Mouse (Mus musculus) adrenal gland, postnatal 4 days (tissue): ENCODE results near the gene Txk. TPM values are rescaled to one million over a fixed set of nuclear protein-coding genes. Genes with fewer than 3 reads are reported as not detected.
A peak's percentile ranks its signal among the peaks of the same experiment; 100 is the strongest.

Source experiments
- DNase-seq, 2 experiments: peaks; one replicate each; pipeline ENCODE4 v3.0.0; 2021 to 2022; ENCODE audit warnings: low spot score in 2 of 2, mixed read lengths in 2 of 2
- total RNA-seq, 2 experiments: library from RNA; stranded (reverse); gene quantifications; 2 replicates each; pipeline ENCODE4 v1.2.3; 2021

Gene Txk
- total RNA-seq, 2 experiments from 2014 or later, result 0.25 TPM

GRCm38 (mm10) chr5:72751056-72751758 lies 1.4 kb downstream of the Txk start:
- no peak for DNase-seq

GRCm38 (mm10) chr5:72750226-72750625 lies 2.4 kb downstream of the Txk start:
- no peak for DNase-seq

- no peak for DNase-seq
Measured at GRCm38 (mm10) chr5:72748659-72749265, 3.8 kb downstream of the Txk start.

GRCm38 (mm10) chr5:72747384-72747783 lies 5.2 kb downstream of the Txk start:
- DNase-seq, result no peak

GRCm38 (mm10) chr5:72746461-72746860 lies 6.1 kb downstream of the Txk start:
- DNase-seq, result no peak

GRCm38 (mm10) chr5:72743103-72743502 lies 9.5 kb downstream of the Txk start:
- no peak for DNase-seq

GRCm38 (mm10) chr5:72736868-72737267 lies 15.7 kb downstream of the Txk start:
- DNase-seq, result no peak

GRCm38 (mm10) chr5:72736437-72736836 lies 16.1 kb downstream of the Txk start:
- DNase-seq, result no peak

GRCm38 (mm10) chr5:72735763-72736162 lies 16.8 kb downstream of the Txk start:
- no peak for DNase-seq

GRCm38 (mm10) chr5:72732885-72733284 lies 19.7 kb downstream of the Txk start:
- no peak for DNase-seq

- no peak for DNase-seq
Measured at GRCm38 (mm10) chr5:72725404-72725803, 27.2 kb downstream of the Txk start.

- no peak for DNase-seq
Measured at GRCm38 (mm10) chr5:72723429-72723828, 29.1 kb downstream of the Txk start.

GRCm38 (mm10) chr5:72720587-72720986 lies 32.0 kb downstream of the Txk start:
- DNase-seq, result no peak

- DNase-seq, result peak in 1 of 2 experiments; percentile 29
Measured at GRCm38 (mm10) chr5:72710572-72711278, 41.9 kb downstream of the Txk start.

GRCm38 (mm10) chr5:72709976-72710375 lies 42.6 kb downstream of the Txk start:
- DNase-seq, result no peak

GRCm38 (mm10) chr5:72709451-72709850 lies 43.1 kb downstream of the Txk start:
- no peak for DNase-seq

GRCm38 (mm10) chr5:72706722-72707121 lies 45.9 kb downstream of the Txk start:
- no peak for DNase-seq

- no peak for DNase-seq
Measured at GRCm38 (mm10) chr5:72706095-72706494, 46.5 kb downstream of the Txk start.

GRCm38 (mm10) chr5:72702202-72702601 lies 50.4 kb downstream of the Txk start:
- DNase-seq, result no peak

GRCm38 (mm10) chr5:72699500-72699818 lies 53.1 kb downstream of the Txk start:
- no peak for DNase-seq

- DNase-seq, result no peak
Measured at GRCm38 (mm10) chr5:72698818-72699499, 53.6 kb downstream of the Txk start.

GRCm38 (mm10) chr5:72698343-72698742 lies 54.2 kb downstream of the Txk start:
- DNase-seq, result no peak
